Mouse (Mus musculus): Measurements from ENCODE around the gene Rnf216.

DNA sequence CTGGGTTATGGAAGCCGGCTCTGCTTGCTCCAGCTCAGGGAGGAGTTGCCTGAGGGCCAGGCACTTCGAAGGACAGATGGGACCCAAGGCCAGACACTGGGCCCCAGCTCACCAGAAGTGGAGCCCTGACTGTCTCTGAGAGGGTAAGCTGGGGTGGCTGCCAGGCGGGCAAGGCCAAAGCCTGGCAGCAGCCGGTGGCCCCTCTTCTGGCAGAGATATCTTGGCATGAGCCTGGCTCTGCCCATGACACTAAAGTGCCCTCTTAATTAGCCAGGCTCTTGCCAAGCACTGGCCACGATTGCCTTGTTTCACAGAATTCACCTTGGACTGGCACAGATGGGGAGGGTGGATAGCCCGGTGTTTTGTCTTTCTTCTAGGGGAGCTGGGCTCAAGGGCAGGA is 162.4 kb downstream of the Rnf216 start:
- TF ChIP-seq CTCF (IDR thresholded peaks at IDR 0.05; ENCODE audit: control insufficient read depth, insufficient read depth, insufficient replicate concordance, low read depth, low read length) (no peak), POLR2A (IDR thresholded peaks at IDR 0.05; ENCODE audit: control insufficient read depth, low read depth, low read length) (no peak)
